Mouse (Mus musculus) splenic B cell, adult 2 months (primary cell): Measurements from ENCODE around the gene Gm13304.
"Not testable (repeated sequence)": the region's sequence is repeated elsewhere in the genome, so short reads cannot be mapped to it uniquely, and the experiment has no call there.

Experiments used
- DNase-seq: peaks from one replicate; pipeline ENCODE4 v3.0.0-alpha.2; 2011; ENCODE audit warnings: low read depth, low spot score
- H3K27me3 ChIP-seq: 2 replicates; pipeline ENCODE4 v1.6.1; 2012; ENCODE audit warnings: mild to moderate bottlenecking, low read length, moderate library complexity, mixed read lengths; ENCODE audit not compliant: control insufficient read depth, poor library complexity, insufficient read depth, severe bottlenecking
- H3K36me3 ChIP-seq: 2 replicates; pipeline ENCODE4 v1.6.1; 2012; ENCODE audit warnings: mild to moderate bottlenecking, low read length, moderate library complexity, mixed read lengths; ENCODE audit not compliant: control insufficient read depth, poor library complexity, insufficient read depth, severe bottlenecking

The Gm13304 gene

GRCm38 (mm10) chr4:42114517-42114916 lies at the start of gene Gm13304:
Gene Gm13304, plus strand, starts transcription at chr4:42114817.
- not testable (repeated sequence) for H3K27me3 ChIP-seq, H3K36me3 ChIP-seq, DNase-seq

GRCm38 (mm10) chr4:42090907-42091306 lies 23.7 kb upstream of the Gm13304 start, which contains the start of gene Gm3893:
Gene Gm3893, plus strand, starts transcription at chr4:42091207.
- not testable (repeated sequence) for H3K36me3 ChIP-seq, H3K27me3 ChIP-seq, DNase-seq

- DNase-seq, H3K36me3 ChIP-seq, H3K27me3 ChIP-seq: not testable (repeated sequence)
Measured at GRCm38 (mm10) chr4:42153136-42153535, 38.5 kb downstream of the Gm13304 start, which contains the start of gene Gm13306. Gene Gm13306, plus strand, starts transcription at chr4:42153436.
